Mouse (Mus musculus): ENCODE measurements around the gene Lrp8. TPM values are rescaled to one million over a fixed set of nuclear protein-coding genes. Genes with fewer than 3 reads are reported as not detected.

The Lrp8 gene
- polyA plus RNA-seq (2014; fragmentation: Nextera tagmentation; extraction: Ambion mirVana), result 33.5 and 48.5 TPM in 2 replicates

DNA sequence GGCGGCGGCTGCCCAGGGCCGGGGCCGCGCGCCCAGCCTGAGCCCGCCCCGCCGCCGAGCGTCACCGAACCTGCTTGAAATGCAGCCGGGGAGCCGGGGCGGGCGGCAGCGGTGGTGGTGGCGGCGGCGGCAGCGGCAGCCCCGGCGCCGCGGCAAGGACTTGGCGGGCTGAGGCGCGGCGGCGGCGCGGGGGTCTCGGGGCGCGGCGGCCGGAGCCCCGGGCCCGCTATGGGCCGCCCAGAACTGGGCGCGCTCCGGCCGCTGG, at the start of gene Lrp8:
Lrp8 (plus strand) TSS at position 77 of the 265 bp plus-strand sequence.
- no peak for ATAC-seq
- H3K36me3 ChIP-seq (ENCODE audit: control insufficient read depth, insufficient read depth, low read length), result peaks cover 26% of the 10 kb centered on the region
- WGBS, result 0% methylated on average over 22 of the region's 44 CpGs
- no peaks in the 10 kb centered on the region for H3K9me3 ChIP-seq (replicated peaks; ENCODE audit: control insufficient read depth, low read length)
- H3K9ac ChIP-seq (ENCODE audit: low read length), result peak within 1 kb of the TSS; percentile 98
- peak within 1 kb of the TSS; percentile 93 for H3K4me2 ChIP-seq (ENCODE audit: low read length)
- no peaks in the 10 kb centered on the region for H3K27me3 ChIP-seq (replicated peaks; ENCODE audit: control insufficient read depth, insufficient read depth, low read length)
- H3K27ac ChIP-seq (ENCODE audit: low read depth, low read length), result peak within 1 kb of the TSS; percentile 97
- H3K4me3 ChIP-seq (ENCODE audit: low read depth, low read length), result peak within 1 kb of the TSS; percentile 86
- peaks cover 33% of the 10 kb centered on the region for H3K4me1 ChIP-seq (ENCODE audit: control insufficient read depth, insufficient read depth, low read length)
- no peak for DNase-seq (ENCODE audit: low spot score)

DNA sequence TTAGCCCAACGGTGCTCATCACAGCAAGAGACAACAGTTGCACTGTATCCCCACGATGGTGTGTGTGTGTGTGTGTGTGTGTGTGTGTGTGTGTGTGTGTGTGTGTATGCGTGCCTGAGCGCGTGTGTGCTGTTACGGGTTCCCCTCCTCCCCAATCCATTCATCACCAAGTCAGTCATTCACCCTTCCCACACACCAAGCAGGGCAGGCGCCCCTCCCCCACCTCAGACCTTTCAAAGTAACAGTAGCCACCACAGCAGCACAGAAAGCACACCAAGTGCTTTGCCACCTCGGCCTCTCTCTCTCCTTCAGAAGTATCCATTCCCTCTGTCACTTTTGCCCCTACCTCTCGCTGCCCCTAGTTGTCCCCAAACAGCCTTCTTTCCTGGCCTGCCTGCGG, 45.8 kb upstream of the Lrp8 start:
- ATAC-seq, result 0 out of 2 replicates have a peak, but pooled peaks have one; percentile 12
- H3K4me3 ChIP-seq (ENCODE audit: low read depth, low read length), result no peak overlapping the region

DNA sequence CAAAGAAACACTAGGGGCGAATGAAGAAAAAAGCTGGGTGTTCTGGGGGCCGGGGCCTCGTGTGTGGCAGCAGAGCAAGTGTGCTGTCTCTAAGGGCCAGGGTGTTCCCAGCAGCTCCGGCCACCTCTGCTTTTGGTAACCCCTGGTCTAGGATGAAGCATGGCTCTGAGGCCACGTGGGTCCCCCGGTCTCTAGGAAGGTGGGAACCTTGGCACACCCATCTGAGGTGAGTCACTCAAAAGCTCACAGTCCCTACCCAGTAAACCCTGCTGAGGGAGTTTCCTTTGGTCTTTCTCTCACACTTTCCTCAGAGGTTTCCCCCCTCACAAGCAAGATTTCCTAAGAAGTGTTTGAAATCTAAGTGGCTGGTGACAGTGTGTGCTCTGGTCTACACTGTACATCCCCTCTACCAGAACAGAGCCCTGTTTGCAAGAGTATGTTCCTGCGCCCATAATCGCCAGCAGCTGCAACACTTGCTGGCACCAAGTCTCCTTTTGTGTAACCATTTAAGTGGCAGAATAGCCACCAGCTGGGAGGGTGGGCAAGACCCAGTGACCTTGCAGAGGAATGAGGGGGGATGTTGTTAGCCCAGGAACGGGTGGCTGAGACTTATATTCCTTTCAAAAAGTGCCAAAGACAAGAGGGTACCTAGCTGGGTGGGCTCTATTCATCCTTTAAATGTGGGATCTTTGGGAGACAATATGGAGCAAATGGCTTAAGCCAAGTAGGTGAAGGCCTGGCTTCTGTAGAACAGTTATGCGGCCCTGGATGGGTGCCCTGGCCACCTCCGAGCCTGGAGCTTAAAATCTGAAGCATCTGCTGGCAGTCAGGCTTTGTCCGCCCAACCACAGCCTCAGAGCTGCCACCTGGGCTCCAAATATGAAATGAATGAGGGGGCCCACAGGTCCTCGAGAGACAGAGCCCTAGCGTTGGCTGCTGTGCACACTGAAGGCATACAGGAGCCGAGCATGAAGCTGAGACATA, 44.3 kb upstream of the Lrp8 start:
- H3K9me3 ChIP-seq (replicated peaks; ENCODE audit: control insufficient read depth, low read length), result no peaks in the 10 kb centered on the region
- peak; percentile 56 for ATAC-seq
- no peak overlapping the region for H3K4me2 ChIP-seq (ENCODE audit: low read length)
- whole genome bisulfite sequencing, result 53% methylated on average over 15 of the region's 15 CpGs
- peaks cover 21% of the 10 kb centered on the region for H3K4me1 ChIP-seq (ENCODE audit: control insufficient read depth, insufficient read depth, low read length)
- peak overlapping the region; percentile 58; the same call in 1 of the 2 replicates for H3K27ac ChIP-seq (ENCODE audit: low read depth, low read length)
- H3K9ac ChIP-seq (ENCODE audit: low read length), result no peak overlapping the region
- no peaks in the 10 kb centered on the region for H3K36me3 ChIP-seq (ENCODE audit: control insufficient read depth, insufficient read depth, low read length)
- DNase-seq (ENCODE audit: low spot score), result peak; percentile 58
- no peaks in the 10 kb centered on the region for H3K27me3 ChIP-seq (replicated peaks; ENCODE audit: control insufficient read depth, insufficient read depth, low read length)
- H3K4me3 ChIP-seq (ENCODE audit: low read depth, low read length), result no peak overlapping the region

More for the DNA sequence above, 45.8 kb upstream of the Lrp8 start:
- H3K27me3 ChIP-seq (replicated peaks; ENCODE audit: control insufficient read depth, insufficient read depth, low read length), result no peaks in the 10 kb centered on the region
- no peak overlapping the region for H3K27ac ChIP-seq (ENCODE audit: low read depth, low read length)
- no peak overlapping the region for H3K9ac ChIP-seq (ENCODE audit: low read length)
- H3K4me1 ChIP-seq (ENCODE audit: control insufficient read depth, insufficient read depth, low read length), result peaks cover 21% of the 10 kb centered on the region
- H3K36me3 ChIP-seq (ENCODE audit: control insufficient read depth, insufficient read depth, low read length), result no peaks in the 10 kb centered on the region
- DNase-seq (ENCODE audit: low spot score), result no peak
- 11% methylated on average over 10 of the region's 10 CpGs for WGBS
- no peaks in the 10 kb centered on the region for H3K9me3 ChIP-seq (replicated peaks; ENCODE audit: control insufficient read depth, low read length)
- no peak overlapping the region for H3K4me2 ChIP-seq (ENCODE audit: low read length)

DNA sequence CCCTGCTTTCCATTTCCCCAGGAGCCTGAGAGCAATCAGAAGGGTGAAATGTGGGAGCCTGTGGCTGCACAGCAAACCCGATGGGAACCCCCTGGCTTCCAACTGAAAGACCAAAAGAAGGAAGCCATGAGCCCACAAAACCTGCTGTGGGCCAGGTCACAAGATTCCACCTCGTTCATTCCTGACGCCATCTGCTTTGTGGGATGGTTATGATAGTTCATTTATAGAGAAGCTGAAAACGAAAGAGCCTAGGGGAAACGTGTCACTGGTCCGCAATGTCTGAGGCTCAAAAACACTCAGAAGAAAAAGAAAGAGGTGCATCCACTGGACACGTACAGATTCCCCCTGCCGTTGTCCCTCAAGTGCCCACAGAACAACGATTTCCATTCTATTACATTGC, 43.1 kb upstream of the Lrp8 start:
- Histone ChIP-seq H3K27me3 (replicated peaks; ENCODE audit: control insufficient read depth, insufficient read depth, low read length) (no peaks in the 10 kb centered on the region), H3K4me1 (ENCODE audit: control insufficient read depth, insufficient read depth, low read length) (peaks cover 23% of the 10 kb centered on the region), H3K4me2 (ENCODE audit: low read length) (no peak overlapping the region), H3K4me3 (ENCODE audit: low read depth, low read length) (no peak overlapping the region), H3K9ac (ENCODE audit: low read length) (no peak overlapping the region), H3K9me3 (replicated peaks; ENCODE audit: control insufficient read depth, low read length) (no peaks in the 10 kb centered on the region), H3K36me3 (ENCODE audit: control insufficient read depth, insufficient read depth, low read length) (no peaks in the 10 kb centered on the region), H3K27ac (ENCODE audit: low read depth, low read length) (no peak overlapping the region)
- WGBS, result 68% methylated on average over 9 of the region's 9 CpGs
- ATAC-seq (no peak), DNase-seq (ENCODE audit: low spot score) (no peak)

DNA sequence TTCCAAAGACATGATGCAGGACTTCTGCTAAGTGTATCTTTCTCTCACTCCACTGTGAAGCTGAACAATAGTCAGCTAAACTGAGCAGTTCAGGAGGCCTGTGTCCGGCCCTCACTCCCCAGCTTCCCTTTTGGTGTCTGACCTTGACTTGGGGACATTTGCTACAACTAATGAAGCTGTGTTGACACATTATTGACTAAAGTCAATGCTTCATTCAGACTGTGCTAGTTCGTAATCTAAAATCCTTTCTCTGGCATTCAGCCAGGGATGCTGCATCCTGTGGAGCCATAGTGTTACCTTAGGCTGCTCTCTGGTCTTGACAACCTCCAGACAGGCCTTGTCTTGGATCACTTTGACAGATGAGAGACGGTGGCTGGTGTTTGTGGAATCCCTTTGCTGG, 39.1 kb upstream of the Lrp8 start:
- no peaks in the 10 kb centered on the region for H3K36me3 ChIP-seq (ENCODE audit: control insufficient read depth, insufficient read depth, low read length)
- ATAC-seq, result no peak
- no peak overlapping the region for H3K4me3 ChIP-seq (ENCODE audit: low read depth, low read length)
- no peak for DNase-seq (ENCODE audit: low spot score)
- no peaks in the 10 kb centered on the region for H3K27me3 ChIP-seq (replicated peaks; ENCODE audit: control insufficient read depth, insufficient read depth, low read length)
- peaks cover 14% of the 10 kb centered on the region; the same call in 1 of the 2 replicates for H3K4me1 ChIP-seq (ENCODE audit: control insufficient read depth, insufficient read depth, low read length)
- H3K4me2 ChIP-seq (ENCODE audit: low read length), result no peak overlapping the region
- no peak overlapping the region for H3K27ac ChIP-seq (ENCODE audit: low read depth, low read length)
- no peak overlapping the region for H3K9ac ChIP-seq (ENCODE audit: low read length)
- no peaks in the 10 kb centered on the region for H3K9me3 ChIP-seq (replicated peaks; ENCODE audit: control insufficient read depth, low read length)
- 56% methylated on average over 3 of the region's 3 CpGs for WGBS

DNA sequence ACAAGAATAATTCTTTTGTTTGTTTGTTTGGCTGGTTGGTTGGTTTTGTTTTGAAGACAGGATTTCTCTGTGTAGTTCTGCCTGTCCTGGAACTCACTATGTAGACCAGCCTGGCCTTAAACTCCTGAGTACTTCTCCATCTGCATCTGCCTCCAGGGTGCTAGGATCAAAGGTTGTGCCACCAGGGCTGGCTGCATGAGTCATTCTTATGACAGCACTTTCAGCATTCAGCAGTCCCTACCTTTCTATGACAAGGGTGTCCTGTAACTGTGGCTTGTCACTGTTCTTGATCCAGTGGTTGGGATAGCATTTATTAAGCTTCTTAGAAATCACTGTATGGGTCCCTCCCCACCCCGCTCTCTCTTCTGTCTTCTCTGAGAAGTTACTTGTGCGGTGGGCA, 38.5 kb upstream of the Lrp8 start:
- no peak overlapping the region for H3K4me3 ChIP-seq (ENCODE audit: low read depth, low read length)
- no peak overlapping the region for H3K9ac ChIP-seq (ENCODE audit: low read length)
- H3K27ac ChIP-seq (ENCODE audit: low read depth, low read length), result no peak overlapping the region
- H3K9me3 ChIP-seq (replicated peaks; ENCODE audit: control insufficient read depth, low read length), result no peaks in the 10 kb centered on the region
- H3K4me1 ChIP-seq (ENCODE audit: control insufficient read depth, insufficient read depth, low read length), result peaks cover 10% of the 10 kb centered on the region; the same call in 1 of the 2 replicates
- WGBS, result 97% methylated on average over 2 of the region's 2 CpGs
- no peak for DNase-seq (ENCODE audit: low spot score)
- no peak overlapping the region for H3K4me2 ChIP-seq (ENCODE audit: low read length)
- no peak for ATAC-seq
- no peaks in the 10 kb centered on the region for H3K36me3 ChIP-seq (ENCODE audit: control insufficient read depth, insufficient read depth, low read length)
- H3K27me3 ChIP-seq (replicated peaks; ENCODE audit: control insufficient read depth, insufficient read depth, low read length), result no peaks in the 10 kb centered on the region

DNA sequence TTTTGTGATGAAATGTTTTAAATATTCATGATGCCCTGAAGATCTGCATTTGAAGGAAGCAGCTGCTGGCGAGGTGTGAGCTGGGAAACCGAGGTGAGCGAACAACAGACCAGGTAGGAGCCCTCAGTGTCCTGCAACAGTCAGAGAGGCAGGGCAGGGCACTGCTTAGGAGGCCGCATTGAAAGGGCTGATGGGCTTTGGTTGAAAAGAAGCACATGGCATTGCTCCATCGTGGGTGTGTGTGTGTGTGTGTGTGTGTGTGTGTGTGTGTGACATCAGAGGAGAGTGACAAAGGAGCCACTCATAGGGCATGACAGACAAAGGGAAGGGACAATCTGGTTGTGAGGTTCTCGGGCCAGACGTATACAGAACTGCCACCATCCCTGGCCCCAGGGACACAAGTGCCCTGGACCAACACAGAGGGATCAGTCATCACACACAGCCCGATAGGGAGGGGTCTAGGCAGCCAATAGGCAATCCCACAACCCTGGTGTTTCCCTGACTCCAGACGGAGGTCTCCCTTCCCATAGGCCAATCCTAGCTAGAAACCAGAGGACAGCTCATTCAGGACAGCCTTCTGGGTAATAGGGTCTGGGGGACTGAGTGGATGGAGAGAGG, 36.8 kb upstream of the Lrp8 start:
- 0 out of 2 replicates have a peak, but pooled peaks cover 10% of the 10 kb centered on the region for H3K4me1 ChIP-seq (ENCODE audit: control insufficient read depth, insufficient read depth, low read length)

DNA sequence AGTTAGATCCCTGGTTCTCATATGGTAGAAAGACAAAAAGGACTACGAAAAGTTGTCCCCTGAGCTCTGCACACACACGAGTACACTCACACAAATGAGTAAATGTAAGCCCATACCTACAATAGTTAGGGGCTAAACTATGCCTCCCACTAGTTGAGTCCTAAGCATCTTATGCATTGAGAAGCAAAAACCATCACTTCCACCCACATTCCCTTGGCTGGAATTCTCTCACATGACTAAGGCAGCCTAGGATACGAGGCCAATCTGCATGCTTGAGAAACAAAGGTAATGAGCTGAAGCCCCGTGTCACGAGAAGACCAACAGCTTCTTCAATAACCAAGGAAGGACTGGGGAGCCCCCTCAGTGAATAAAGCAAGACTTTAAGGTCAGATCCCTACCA, 35.9 kb upstream of the Lrp8 start:
- 0 out of 2 replicates have a peak, but pooled peaks cover 10% of the 10 kb centered on the region for H3K4me1 ChIP-seq (ENCODE audit: control insufficient read depth, insufficient read depth, low read length)
- DNase-seq (ENCODE audit: low spot score) (peak; percentile 58), ATAC-seq (peak; percentile 57; the same call in 1 of the 2 replicates)
- H3K9me3 ChIP-seq (replicated peaks; ENCODE audit: control insufficient read depth, low read length), result no peaks in the 10 kb centered on the region
- H3K27me3 ChIP-seq (replicated peaks; ENCODE audit: control insufficient read depth, insufficient read depth, low read length), result no peaks in the 10 kb centered on the region
- no peak overlapping the region for H3K4me3 ChIP-seq (ENCODE audit: low read depth, low read length)
- H3K36me3 ChIP-seq (ENCODE audit: control insufficient read depth, insufficient read depth, low read length), result no peaks in the 10 kb centered on the region
- no peak overlapping the region for H3K9ac ChIP-seq (ENCODE audit: low read length)
- no peak overlapping the region for H3K27ac ChIP-seq (ENCODE audit: low read depth, low read length)
- WGBS, result 19% methylated on average over 5 of the region's 5 CpGs
- H3K4me2 ChIP-seq (ENCODE audit: low read length), result no peak overlapping the region

More for the DNA sequence above, 36.8 kb upstream of the Lrp8 start:
- Histone ChIP-seq H3K27me3 (replicated peaks; ENCODE audit: control insufficient read depth, insufficient read depth, low read length) (no peaks in the 10 kb centered on the region), H3K9me3 (replicated peaks; ENCODE audit: control insufficient read depth, low read length) (no peaks in the 10 kb centered on the region), H3K27ac (ENCODE audit: low read depth, low read length) (no peak overlapping the region), H3K4me2 (ENCODE audit: low read length) (no peak overlapping the region), H3K9ac (ENCODE audit: low read length) (no peak overlapping the region), H3K4me3 (ENCODE audit: low read depth, low read length) (no peak overlapping the region), H3K36me3 (ENCODE audit: control insufficient read depth, insufficient read depth, low read length) (no peaks in the 10 kb centered on the region)
- 41% methylated on average over 9 of the region's 9 CpGs for WGBS
- peak; percentile 29 for ATAC-seq
- DNase-seq (ENCODE audit: low spot score), result no peak

All from forebrain, embryonic 14.5 days (tissue).